Mouse (Mus musculus) hindbrain, postnatal 0 days (tissue): ENCODE results near the gene Sept9. TPM values are rescaled to one million over a fixed set of nuclear protein-coding genes. Genes with fewer than 3 reads are reported as not detected.
A peak's percentile ranks its signal among the peaks of the same experiment; 100 is the strongest.

Experiments used
- ATAC-seq: fragments of 200-750 bp; cut with Nextera tagmentation; 2 replicates; pipeline ENCODE4 v1.8.0; 2017; ENCODE audit warnings: mild to moderate bottlenecking, moderate TSS enrichment, moderate library complexity
- DNase-seq: peaks from one replicate; pipeline ENCODE4 v3.0.0-alpha.2; 2015; ENCODE audit warnings: low spot score
- H3K27ac ChIP-seq: fragments of 300-500 bp; sonication (generic); 2 replicates; pipeline ENCODE4 v1.5.1; 2014; ENCODE audit warnings: mild to moderate bottlenecking
- H3K27me3 ChIP-seq: fragments of 300-500 bp; sonication (generic); 2 replicates; pipeline ENCODE4 v1.6.1; 2014; ENCODE audit warnings: low read length, mixed read lengths; ENCODE audit not compliant: insufficient read depth
- H3K36me3 ChIP-seq: fragments of 300-500 bp; sonication (generic); 2 replicates; pipeline ENCODE4 v1.6.1; 2014; ENCODE audit warnings: low read length, mixed read lengths; ENCODE audit not compliant: insufficient read depth
- H3K4me1 ChIP-seq: fragments of 300-500 bp; sonication (generic); 2 replicates; pipeline ENCODE4 v1.6.1; 2014; ENCODE audit warnings: antibody characterized with exemption, low read length, mixed read lengths; ENCODE audit not compliant: insufficient read depth
- H3K4me2 ChIP-seq: fragments of 300-500 bp; sonication (generic); 2 replicates; pipeline ENCODE4 v1.6.1; 2014; ENCODE audit warnings: low read depth, mild to moderate bottlenecking, low read length, moderate library complexity, mixed read lengths
- H3K4me3 ChIP-seq: fragments of 300-500 bp; sonication (generic); 2 replicates; pipeline ENCODE4 v1.5.1; 2014; ENCODE audit warnings: low read length
- H3K9ac ChIP-seq: fragments of 300-500 bp; sonication (generic); replicated peaks from 2 replicates; pipeline ENCODE4 v1.6.1; 2014; ENCODE audit warnings: mild to moderate bottlenecking, low read length, moderate library complexity, mixed read lengths
- H3K9me3 ChIP-seq: fragments of 300-500 bp; sonication (generic); 2 replicates; pipeline ENCODE4 v1.6.1; 2016; ENCODE audit warnings: low read length, mixed read lengths
- CTCF ChIP-seq: IDR thresholded peaks from 2 replicates; pipeline ENCODE4 v1.5.1; 2016; ENCODE audit warnings: antibody characterized with exemption, control low read depth, low read depth
- WGBS: fragments of 180-500 bp; shearing (Covaris S2); extraction: QIAGEN DNeasy Blood & Tissue Kit; methylation state at CpG from one replicate; pipeline ENCODE4 v1.1.7; 2014; 5-methylcytosine and 5-hydroxymethylcytosine counted together
- polyA plus RNA-seq: library from polyadenylated mRNA; unstranded; fragments of >200 nt; fragmentation: Nextera tagmentation; extraction: Ambion mirVana; gene quantifications from 2 replicates; pipeline ENCODE4 v1.2.1, GENCODE M21; 2015
- total RNA-seq: library from RNA; depleted of rRNA; stranded (reverse); fragments of >200 nt; gene quantifications from 2 replicates; pipeline ENCODE4 v1.2.3, GENCODE M21; 2014

Sept9 gene
- total and polyA plus RNA-seq, 2 experiments from 2014 or later: 88.8 to 112 TPM

DNA sequence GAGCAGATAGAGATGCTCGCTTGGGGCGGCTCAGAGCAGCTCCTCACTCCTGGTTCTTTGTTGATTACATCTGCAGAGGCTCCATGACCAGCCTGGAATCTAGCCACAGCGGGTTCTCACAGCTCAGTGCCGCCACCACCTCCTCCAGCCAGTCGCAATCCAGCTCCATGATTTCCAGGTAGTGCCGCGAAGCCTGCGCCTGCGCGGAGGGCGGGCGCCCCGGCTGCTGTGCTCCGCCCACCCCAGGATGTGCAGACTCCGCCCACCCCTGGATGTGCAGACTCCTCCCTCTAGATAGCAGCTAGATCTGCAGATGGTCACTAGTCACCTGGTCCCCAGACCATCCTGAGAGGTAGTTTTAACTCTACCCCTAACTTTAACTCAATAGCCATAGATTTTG lies 42.7 kb upstream of the Sept9 start:
- no peak overlapping the region for H3K4me2 ChIP-seq
- no peak overlapping the region for H3K4me3 ChIP-seq
- H3K27me3 ChIP-seq: no peaks in the 10 kb centered on the region
- 27% methylated on average over 13 of the region's 15 CpGs for WGBS
- 0 out of 2 replicates have a peak, but pooled peaks have one; percentile 22 for ATAC-seq
- no peak for TF ChIP-seq CTCF
- H3K9ac ChIP-seq: no peak overlapping the region
- H3K9me3 ChIP-seq: no peaks in the 10 kb centered on the region
- peak; percentile 77 for DNase-seq
- H3K27ac ChIP-seq: no peak overlapping the region
- peaks cover 18% of the 10 kb centered on the region for H3K36me3 ChIP-seq
- 0 out of 2 replicates have a peak, but pooled peaks cover 4% of the 10 kb centered on the region for H3K4me1 ChIP-seq

DNA sequence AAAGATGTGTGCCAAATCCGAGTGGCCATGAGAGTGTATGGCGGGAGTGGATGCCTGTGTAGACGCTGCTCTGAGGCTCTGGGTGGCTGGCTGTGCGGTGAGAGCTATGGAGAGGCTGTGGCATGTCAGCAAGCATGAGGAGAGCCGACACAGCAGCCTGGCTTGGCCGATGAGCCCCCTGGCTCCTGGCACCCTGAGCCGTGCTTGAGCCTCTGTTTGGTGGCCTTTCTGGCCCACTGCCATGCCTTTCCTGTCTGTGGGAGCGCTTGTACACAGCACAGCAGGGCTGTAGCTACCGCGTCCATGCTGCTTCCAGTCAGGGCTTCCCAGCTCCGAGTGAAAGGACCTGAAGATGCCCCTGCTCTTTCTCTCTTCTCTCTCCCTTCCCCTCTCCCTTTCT lies 41.1 kb upstream of the Sept9 start:
- ATAC-seq: 0 out of 2 replicates have a peak, but pooled peaks have one; percentile 18
- DNase-seq: peak; percentile 64
- H3K27me3 ChIP-seq: no peaks in the 10 kb centered on the region
- peaks cover 11% of the 10 kb centered on the region; the same call in 1 of the 2 replicates for H3K36me3 ChIP-seq
- H3K9ac ChIP-seq: no peak overlapping the region
- 0 out of 2 replicates have a peak, but pooled peaks cover 4% of the 10 kb centered on the region for H3K4me1 ChIP-seq
- no peaks in the 10 kb centered on the region for H3K9me3 ChIP-seq
- H3K27ac ChIP-seq: no peak overlapping the region; the same call in 1 of the 2 replicates
- no peak overlapping the region for H3K4me3 ChIP-seq
- 43% methylated on average over 11 of the region's 11 CpGs for WGBS
- H3K4me2 ChIP-seq: no peak overlapping the region
- TF ChIP-seq CTCF: no peak

DNA sequence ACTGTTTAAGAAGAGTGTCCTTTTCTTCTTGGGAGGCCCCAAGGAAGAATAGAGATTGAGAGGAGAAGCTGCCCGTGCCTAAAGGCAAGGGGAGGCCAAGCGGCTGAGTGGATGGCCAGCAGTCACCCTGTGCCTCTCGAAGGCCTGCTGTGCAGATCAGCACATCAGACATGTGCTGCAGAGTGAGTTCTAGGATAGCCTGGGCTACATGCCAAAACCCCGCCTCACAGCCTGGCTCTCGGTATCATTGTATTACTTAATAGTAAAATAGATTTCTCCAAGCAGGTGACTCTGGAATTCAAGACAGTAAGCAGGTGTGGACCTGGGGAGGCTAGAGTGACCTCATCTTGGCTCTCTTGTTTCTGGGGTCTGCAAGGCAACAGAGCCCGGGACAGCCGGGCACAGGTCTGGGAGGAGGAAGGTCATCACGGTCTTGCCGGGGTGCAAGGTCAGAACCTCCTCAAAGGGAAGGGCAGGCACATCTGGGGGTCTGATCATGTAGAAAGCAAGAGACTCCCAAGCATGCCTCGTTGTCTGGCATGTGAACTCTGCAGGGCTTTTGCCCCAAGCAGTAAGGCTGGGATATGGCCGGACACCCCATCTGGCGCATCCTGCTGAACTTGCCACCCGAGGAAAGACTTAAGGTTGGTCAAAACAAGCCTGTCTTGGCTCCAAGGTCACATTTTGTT lies 40.1 kb upstream of the Sept9 start:
- H3K4me1 ChIP-seq: 0 out of 2 replicates have a peak, but pooled peaks cover 4% of the 10 kb centered on the region
- ATAC-seq (no peak), DNase-seq (no peak)
- no peak overlapping the region for H3K27ac ChIP-seq
- 71% methylated on average over 13 of the region's 13 CpGs for WGBS
- no peaks in the 10 kb centered on the region for H3K9me3 ChIP-seq
- H3K4me2 ChIP-seq: no peak overlapping the region
- peaks cover 11% of the 10 kb centered on the region; the same call in 1 of the 2 replicates for H3K36me3 ChIP-seq
- no peaks in the 10 kb centered on the region for H3K27me3 ChIP-seq
- no peak overlapping the region for H3K9ac ChIP-seq
- no peak overlapping the region for H3K4me3 ChIP-seq
- TF ChIP-seq CTCF: no peak

DNA sequence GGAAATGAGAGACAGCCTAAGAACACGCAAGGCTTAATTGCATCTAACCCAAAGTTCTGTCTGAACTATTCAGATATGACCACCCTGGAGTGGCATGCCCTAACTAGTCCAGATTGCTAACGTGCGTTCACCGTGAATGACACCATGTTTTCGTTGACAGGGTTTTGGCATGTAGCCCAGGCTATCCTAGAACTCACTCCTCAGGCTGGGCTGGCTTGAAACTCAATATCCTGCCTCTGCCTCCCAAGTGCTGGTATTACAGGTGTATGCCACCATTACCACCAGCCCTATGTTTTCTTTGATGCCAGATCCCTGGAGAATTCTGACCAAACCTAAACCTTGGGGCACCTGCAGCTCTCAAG lies 39.5 kb upstream of the Sept9 start:
- TF ChIP-seq CTCF: no peak
- Histone ChIP-seq H3K9ac (no peak overlapping the region), H3K4me3 (no peak overlapping the region), H3K4me2 (no peak overlapping the region), H3K36me3 (peaks cover 11% of the 10 kb centered on the region; the same call in 1 of the 2 replicates), H3K9me3 (no peaks in the 10 kb centered on the region), H3K4me1 (0 out of 2 replicates have a peak, but pooled peaks cover 4% of the 10 kb centered on the region), H3K27me3 (no peaks in the 10 kb centered on the region), H3K27ac (no peak overlapping the region)
- 45% methylated on average over 5 of the region's 5 CpGs for WGBS
- ATAC-seq: no peak
- DNase-seq: no peak

DNA sequence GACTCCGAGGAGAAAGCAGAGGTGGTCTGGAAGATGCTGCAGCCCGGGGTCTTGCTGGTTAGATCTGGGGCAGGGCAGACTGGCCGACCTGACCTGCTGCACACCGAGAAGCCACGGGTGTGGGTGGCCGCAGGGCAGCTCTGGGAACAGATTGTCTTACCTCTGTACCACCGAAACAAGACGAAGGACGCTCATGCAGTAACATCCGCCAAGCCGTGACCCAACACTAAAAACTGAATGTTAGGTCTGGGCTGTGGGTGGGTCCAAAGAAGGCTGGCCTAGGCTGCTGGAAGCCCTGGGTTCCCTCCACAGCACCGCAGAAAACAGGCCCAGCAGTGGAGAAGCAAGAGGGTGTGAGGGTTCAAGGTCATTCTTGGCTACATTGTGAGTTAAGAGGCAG lies 38.7 kb upstream of the Sept9 start:
- Histone ChIP-seq H3K9ac (no peak overlapping the region), H3K27me3 (no peaks in the 10 kb centered on the region), H3K4me1 (0 out of 2 replicates have a peak, but pooled peaks cover 4% of the 10 kb centered on the region), H3K36me3 (peaks cover 2% of the 10 kb centered on the region; the same call in 1 of the 2 replicates), H3K9me3 (no peaks in the 10 kb centered on the region), H3K4me2 (no peak overlapping the region), H3K4me3 (no peak overlapping the region), H3K27ac (no peak overlapping the region)
- no peak for DNase-seq
- 90% methylated on average over 12 of the region's 12 CpGs for WGBS
- no peak for ATAC-seq
- no peak for TF ChIP-seq CTCF

DNA sequence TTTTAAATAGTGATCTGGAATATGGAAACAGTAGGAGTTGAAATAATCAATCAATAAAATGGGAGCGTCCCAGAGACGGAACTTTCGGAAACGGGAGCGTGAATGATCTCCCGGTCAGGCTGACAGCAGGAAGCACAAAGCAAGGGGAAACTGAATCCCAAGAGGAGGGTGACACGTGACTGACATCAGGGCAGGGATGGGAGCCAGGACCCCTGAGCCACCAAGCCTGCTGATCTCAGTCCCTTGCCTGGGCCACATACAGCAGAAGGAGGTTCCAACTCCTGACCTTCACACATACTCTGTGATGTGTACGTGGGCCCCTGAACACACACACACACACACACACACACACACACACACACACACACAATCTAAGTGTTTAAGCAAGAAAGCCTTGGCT lies 37.9 kb upstream of the Sept9 start:
- H3K27ac ChIP-seq: no peak overlapping the region
- TF ChIP-seq CTCF: no peak
- H3K27me3 ChIP-seq: no peaks in the 10 kb centered on the region
- H3K36me3 ChIP-seq: no peaks in the 10 kb centered on the region; the same call in 1 of the 2 replicates
- H3K9ac ChIP-seq: no peak overlapping the region
- no peak overlapping the region for H3K4me2 ChIP-seq
- H3K4me3 ChIP-seq: no peak overlapping the region
- ATAC-seq (no peak), DNase-seq (no peak)
- 65% methylated on average over 8 of the region's 8 CpGs for WGBS
- 0 out of 2 replicates have a peak, but pooled peaks cover 4% of the 10 kb centered on the region for H3K4me1 ChIP-seq
- no peaks in the 10 kb centered on the region for H3K9me3 ChIP-seq

DNA sequence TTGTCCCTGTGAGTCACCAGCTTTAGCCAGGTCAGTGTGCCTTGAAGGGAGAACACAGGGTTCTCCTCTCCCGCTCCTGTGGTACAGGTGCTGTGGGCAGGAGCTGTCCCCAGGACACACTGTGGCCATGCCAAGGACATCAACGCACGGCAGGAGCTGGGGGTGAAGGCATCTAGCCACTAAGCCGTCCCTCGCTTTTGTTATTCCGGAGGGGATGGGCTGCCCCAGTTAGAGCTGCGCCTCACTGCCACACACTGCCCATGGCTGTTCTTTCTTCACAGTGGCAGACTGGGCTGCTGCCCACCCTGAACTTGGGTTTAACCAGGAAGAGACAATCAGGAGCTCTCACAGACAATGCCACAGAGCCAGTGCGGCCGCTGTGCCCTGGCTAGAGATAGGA lies 36.4 kb upstream of the Sept9 start:
- DNase-seq (no peak), ATAC-seq (no peak)
- Histone ChIP-seq H3K27me3 (no peaks in the 10 kb centered on the region), H3K4me1 (0 out of 2 replicates have a peak, but pooled peaks cover 4% of the 10 kb centered on the region), H3K4me2 (no peak overlapping the region), H3K36me3 (no peaks in the 10 kb centered on the region), H3K9ac (no peak overlapping the region), H3K9me3 (no peaks in the 10 kb centered on the region), H3K4me3 (no peak overlapping the region), H3K27ac (no peak overlapping the region)
- WGBS: 58% methylated on average over 9 of the region's 9 CpGs
- no peak for TF ChIP-seq CTCF
